ENCODE assay signal across 8 mouse cellular contexts in the genomic region with DNA sequence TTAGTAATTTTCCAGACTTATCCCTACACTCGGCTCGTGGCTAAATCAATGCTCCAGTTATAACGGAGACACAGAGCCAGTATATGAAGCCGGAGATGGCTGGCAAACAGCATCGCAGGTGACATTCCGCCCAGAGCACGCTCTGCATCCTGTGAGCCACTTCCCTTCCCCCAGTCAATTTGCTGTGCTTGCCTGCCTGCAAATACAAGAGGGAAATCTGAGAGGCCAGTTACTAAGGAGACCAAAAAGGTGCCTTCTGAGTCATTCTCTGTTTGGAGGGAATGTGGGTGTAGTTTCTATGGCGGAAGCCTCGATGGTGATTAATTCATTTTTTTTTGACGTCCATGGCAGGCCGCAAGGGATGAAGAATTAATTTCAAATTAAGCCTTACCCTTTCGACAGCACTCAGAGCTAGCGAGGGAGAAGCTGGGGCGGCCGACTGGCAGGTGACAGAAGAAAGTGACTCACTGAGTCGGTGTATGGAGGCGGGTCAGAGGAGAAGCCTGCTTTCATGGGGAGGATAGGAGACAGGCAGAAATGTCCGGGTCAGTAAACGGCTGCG.
DNase-seq lines count a peak whose midpoint lies in the region.

No protein-coding gene starts in this region.

- intact Hi-C loops in heart, postnatal 25 days (cut with DNase I) = no loop called here

- peak; percentile 70 for DNase-seq in heart, adult 11 months
- DNase-seq in heart, postnatal 25 days (ENCODE audit: low spot score) = no peak
- DNase-seq in urinary bladder, adult 18-20 months (ENCODE audit: low spot score in 2 of 2) = peak; percentile 21 to 24
- no peak for DNase-seq in urinary bladder, postnatal 10 days (ENCODE audit: low spot score)
- DNase-seq in forelimb bud, embryonic 11.5 days (ENCODE audit: low read depth, low spot score) = peak; percentile 30
- DNase-seq in left cerebral cortex, adult 9 months (ENCODE audit: low spot score in 2 of 2) = peak; percentile 40 to 52
- peak; percentile 44 for DNase-seq in right cerebral cortex, postnatal 25 days
- no peak for DNase-seq in gastrocnemius, adult 18-20 months (ENCODE audit: low spot score)

Comparison
In these comparisons a context has a peak if more than half of its experiments do, and no peak if none do; other contexts are left out.
1. DNase-seq: peak in heart, adult 11 months (single experiment), urinary bladder, adult 18-20 months (2 of 2), forelimb bud, embryonic 11.5 days (single experiment), left cerebral cortex, adult 9 months (2 of 2) and right cerebral cortex, postnatal 25 days (single experiment); none in heart, postnatal 25 days (single experiment), urinary bladder, postnatal 10 days (single experiment) and gastrocnemius, adult 18-20 months (single experiment).